Mouse (Mus musculus) embryonic fibroblast, embryonic 13.5 days (primary cell): Measurements from ENCODE around the gene Zbtb33. TPM values are rescaled to one million over a fixed set of nuclear protein-coding genes. Genes with fewer than 3 reads are reported as not detected.
"Not testable (repeated sequence)": the region's sequence is repeated elsewhere in the genome, so short reads cannot be mapped to it uniquely, and the experiment has no call there.

Experiments
- H3K27ac ChIP-seq: 2 replicates; pipeline ENCODE4 v1.5.1; 2012; ENCODE audit warnings: low read length, control low read depth, inconsistent platforms; ENCODE audit not compliant: insufficient read depth
- H3K4me1 ChIP-seq: 2 replicates; pipeline ENCODE4 v1.6.1; 2011; ENCODE audit warnings: low read length; ENCODE audit not compliant: control insufficient read depth, insufficient read depth
- H3K4me3 ChIP-seq: 2 replicates; pipeline ENCODE4 v1.5.1; 2011; ENCODE audit warnings: mild to moderate bottlenecking, control low read depth, low read length; ENCODE audit not compliant: insufficient read depth
- CTCF ChIP-seq: IDR thresholded peaks from 2 replicates; pipeline ENCODE4 v1.5.1; 2011; ENCODE audit warnings: mild to moderate bottlenecking, control low read depth, low read length, moderate library complexity, borderline replicate concordance; ENCODE audit not compliant: insufficient read depth
- POLR2A ChIP-seq: IDR thresholded peaks from 2 replicates; pipeline ENCODE4 v1.6.1; 2011; ENCODE audit warnings: low read depth, mild to moderate bottlenecking, control low read depth, low read length, moderate library complexity
- polyA plus RNA-seq: library from polyadenylated mRNA; stranded (reverse); fragments of >200 nt; gene quantifications from 2 replicates; pipeline ENCODE4 v1.2.4, GENCODE M21; 2011; ENCODE audit warnings: low read depth; ENCODE audit not compliant: missing spikeins, insufficient read length

Gene Zbtb33
- polyA plus RNA-seq = 24.8 and 28.4 TPM in 2 replicates

GRCm38 (mm10) chrX:38189552-38190457 is at the start of gene Zbtb33:
Zbtb33 (plus strand) TSS chrX:38189793.
- peak within 1 kb of the TSS; percentile 73 for H3K4me3 ChIP-seq
- peak within 1 kb of the TSS; percentile 78 for H3K27ac ChIP-seq
- H3K4me1 ChIP-seq = no peaks in the 10 kb centered on the region; the same call in 1 of the 2 replicates
- TF ChIP-seq CTCF = peak; percentile 45; the same call in 1 of the 2 replicates
- peak; percentile 64 for TF ChIP-seq POLR2A

GRCm38 (mm10) chrX:38159097-38159496 is 30.5 kb upstream of the Zbtb33 start:
- no peak for TF ChIP-seq CTCF
- TF ChIP-seq POLR2A = no peak
- Histone ChIP-seq H3K4me3 (no peak overlapping the region), H3K27ac (no peak overlapping the region), H3K4me1 (no peaks in the 10 kb centered on the region)

- Histone ChIP-seq H3K27ac (no peak overlapping the region), H3K4me1 (no peaks in the 10 kb centered on the region), H3K4me3 (no peak overlapping the region)
- TF ChIP-seq CTCF = no peak
- TF ChIP-seq POLR2A = no peak
Measured at GRCm38 (mm10) chrX:38165315-38165714, 24.3 kb upstream of the Zbtb33 start.

- Histone ChIP-seq H3K4me1 (no peaks in the 10 kb centered on the region), H3K4me3 (no peak overlapping the region), H3K27ac (no peak overlapping the region)
- no peak for TF ChIP-seq CTCF
- TF ChIP-seq POLR2A = no peak
Measured at GRCm38 (mm10) chrX:38166064-38166463, 23.5 kb upstream of the Zbtb33 start.

- TF ChIP-seq POLR2A = no peak
- TF ChIP-seq CTCF = no peak
- Histone ChIP-seq H3K27ac (no peak overlapping the region), H3K4me1 (no peaks in the 10 kb centered on the region), H3K4me3 (no peak overlapping the region)
Measured at GRCm38 (mm10) chrX:38166592-38166991, 23.0 kb upstream of the Zbtb33 start.

GRCm38 (mm10) chrX:38179891-38180310 is 9.7 kb upstream of the Zbtb33 start:
- not testable (repeated sequence) for H3K4me1 ChIP-seq, H3K27ac ChIP-seq
- H3K4me3 ChIP-seq = peak overlapping the region; percentile 16; the same call in 1 of the 2 replicates

- H3K4me1 ChIP-seq = no peaks in the 10 kb centered on the region
- H3K27ac ChIP-seq = no peak overlapping the region
- no peak for TF ChIP-seq POLR2A
- no peak for TF ChIP-seq CTCF
- peak overlapping the region; percentile 49 for H3K4me3 ChIP-seq
Measured at GRCm38 (mm10) chrX:38180656-38181607, 8.7 kb upstream of the Zbtb33 start.

- Histone ChIP-seq H3K4me1 (no peaks in the 10 kb centered on the region), H3K27ac (no peak overlapping the region), H3K4me3 (no peak overlapping the region)
- TF ChIP-seq CTCF (no peak), POLR2A (no peak)
Measured at GRCm38 (mm10) chrX:38181608-38182258, 7.9 kb upstream of the Zbtb33 start.

- TF ChIP-seq CTCF = no peak
- no peak for TF ChIP-seq POLR2A
- H3K4me1 ChIP-seq = no peaks in the 10 kb centered on the region
- H3K27ac ChIP-seq = no peak overlapping the region
- no peak overlapping the region for H3K4me3 ChIP-seq
Measured at GRCm38 (mm10) chrX:38185520-38185919, 4.1 kb upstream of the Zbtb33 start.

GRCm38 (mm10) chrX:38190458-38190764 is 818 bp downstream of the Zbtb33 start:
- no peaks in the 10 kb centered on the region; the same call in 1 of the 2 replicates for H3K4me1 ChIP-seq
- H3K27ac ChIP-seq = peak overlapping the region; percentile 75; the same call in 1 of the 2 replicates
- TF ChIP-seq CTCF = no peak
- no peak for TF ChIP-seq POLR2A
- H3K4me3 ChIP-seq = peak overlapping the region; percentile 73
